Mouse (Mus musculus) olfactory bulb, adult 2 months (tissue): ENCODE data around the gene Tbc1d8b.

ENCODE experiments used
- CTCF ChIP-seq: fragments of 200-500 bp; IDR thresholded peaks from 2 replicates; pipeline ENCODE4 v1.5.1; 2012; ENCODE audit warnings: low read depth, mild to moderate bottlenecking, low read length, moderate library complexity; ENCODE audit not compliant: insufficient read depth
- POLR2A ChIP-seq: fragments of 200-500 bp; IDR thresholded peaks from 2 replicates; pipeline ENCODE4 v1.6.1; 2012; ENCODE audit warnings: mild to moderate bottlenecking, low read depth, low read length, moderate library complexity; ENCODE audit not compliant: insufficient read depth

DNA sequence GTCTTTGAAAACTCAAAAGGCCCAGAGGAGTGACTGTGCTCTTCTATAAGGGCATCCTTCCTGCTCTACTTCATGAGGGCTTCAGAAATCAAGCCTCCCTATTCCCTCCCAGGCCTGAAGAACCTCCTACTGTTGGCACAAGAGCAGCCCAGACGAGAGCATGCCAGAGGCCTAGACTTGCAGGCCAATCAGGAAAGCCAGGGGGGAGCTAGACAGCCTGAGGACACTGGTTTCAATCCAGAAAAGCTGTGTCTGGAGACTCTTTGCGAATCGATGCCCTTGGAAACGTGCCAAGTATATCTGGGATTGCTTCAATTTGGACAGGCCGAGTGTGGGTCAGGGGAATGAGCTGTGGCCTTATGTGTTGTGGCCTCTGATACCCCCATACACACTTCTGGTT is 94.6 kb downstream of the Tbc1d8b start:
- TF ChIP-seq CTCF (no peak), POLR2A (no peak)
